Mouse (Mus musculus) heart, adult 2 months (tissue): ENCODE measurements around the gene Zfp784. TPM values are rescaled to one million over a fixed set of nuclear protein-coding genes. Genes with fewer than 3 reads are reported as not detected.
A peak's percentile ranks its signal among the peaks of the same experiment; 100 is the strongest.

ENCODE experiments used
- DNase-seq, 2 experiments: peaks; one replicate each; pipeline ENCODE4 v3.0.0; 2021
- H3K27ac ChIP-seq: fragments of 200-600 bp; 2 replicates; pipeline ENCODE4 v1.8.1; 2022
- H3K27me3 ChIP-seq: fragments of 200-500 bp; 2 replicates; pipeline ENCODE4 v1.6.1; 2012; ENCODE audit warnings: mild to moderate bottlenecking, low read length, inconsistent platforms, mixed read lengths; ENCODE audit not compliant: control insufficient read depth, insufficient read depth
- H3K36me3 ChIP-seq: fragments of 200-500 bp; 2 replicates; pipeline ENCODE4 v1.6.1; 2012; ENCODE audit warnings: low read length, inconsistent platforms; ENCODE audit not compliant: control insufficient read depth, insufficient read depth
- H3K4me1 ChIP-seq: fragments of 200-500 bp; 2 replicates; pipeline ENCODE4 v1.6.1; 2011; ENCODE audit warnings: low read length; ENCODE audit not compliant: control insufficient read depth, insufficient read depth
- H3K4me3 ChIP-seq: fragments of 200-600 bp; 2 replicates; pipeline ENCODE4 v1.8.1; 2022
- H3K79me2 ChIP-seq: fragments of 200-500 bp; replicated peaks from 2 replicates; pipeline ENCODE4 v1.6.1; 2012; ENCODE audit warnings: mild to moderate bottlenecking, inconsistent platforms, low read length, moderate library complexity, mixed read lengths; ENCODE audit not compliant: control insufficient read depth, insufficient read depth
- H3K9ac ChIP-seq: fragments of 200-500 bp; 2 replicates; pipeline ENCODE4 v1.6.1; 2012; ENCODE audit warnings: low read depth, mild to moderate bottlenecking, control low read depth, inconsistent platforms, low read length, mixed read lengths
- CTCF ChIP-seq: fragments of 200-600 bp; IDR thresholded peaks from 2 replicates; pipeline ENCODE4 v1.8.1; 2022; ENCODE audit warnings: antibody characterized with exemption, mild to moderate bottlenecking, moderate library complexity
- EP300 ChIP-seq: fragments of 200-500 bp; IDR thresholded peaks from 2 replicates; pipeline ENCODE4 v1.6.1; 2011; ENCODE audit warnings: low read depth, low read length, control low read depth; ENCODE audit not compliant: insufficient read depth
- POLR2A ChIP-seq: fragments of 200-500 bp; IDR thresholded peaks from 2 replicates; pipeline ENCODE4 v1.6.1; 2011; ENCODE audit warnings: mild to moderate bottlenecking, low read depth, low read length, control low read depth; ENCODE audit not compliant: insufficient read depth
- WGBS: fragments of 180-500 bp; shearing (Covaris S2); methylation state at CpG from one replicate; pipeline ENCODE4 v1.1.7; 2018; 5-methylcytosine and 5-hydroxymethylcytosine counted together
- intact Hi-C: fragments of 180-260 bp; cut with DNase I; formaldehyde crosslinking; loops from one replicate; pipeline ENCODE4 v1.15.1; 2025
- polyA plus RNA-seq: library from polyadenylated mRNA; depleted of rRNA; stranded (reverse); fragments of >200 nt; gene quantifications from 2 replicates; pipeline ENCODE4 v1.2.3, GENCODE M21; 2012
- total RNA-seq, 2 experiments: library from RNA; stranded (reverse); gene quantifications; 2 replicates each; pipeline ENCODE4 v1.2.3; 2021

The Zfp784 gene
- total and polyA plus RNA-seq, 3 experiments: 5.0 to 7.0 (median 5.6) TPM

GRCm38 (mm10) chr7:5017352-5017751 lies 20.9 kb downstream of the Zfp784 start:
- no peak overlapping the region for H3K27ac ChIP-seq
- 90% methylated on average over 16 of the region's 16 CpGs for WGBS
- intact Hi-C loops: loop anchor here (10.0 kb wide), 1 partner anchor 363 kb away; the partner anchor contains the start of gene Ppp6r1
- peaks cover 4% of the 10 kb centered on the region; the same call in 1 of the 2 replicates for H3K4me1 ChIP-seq
- no peak overlapping the region for H3K9ac ChIP-seq
- TF ChIP-seq CTCF (peak; percentile 37), EP300 (no peak), POLR2A (no peak)
- H3K36me3 ChIP-seq: no peaks in the 10 kb centered on the region
- H3K4me3 ChIP-seq: no peak overlapping the region
- DNase-seq: no peak
- no peaks in the 10 kb centered on the region for H3K79me2 ChIP-seq
- H3K27me3 ChIP-seq: no peaks in the 10 kb centered on the region

DNA sequence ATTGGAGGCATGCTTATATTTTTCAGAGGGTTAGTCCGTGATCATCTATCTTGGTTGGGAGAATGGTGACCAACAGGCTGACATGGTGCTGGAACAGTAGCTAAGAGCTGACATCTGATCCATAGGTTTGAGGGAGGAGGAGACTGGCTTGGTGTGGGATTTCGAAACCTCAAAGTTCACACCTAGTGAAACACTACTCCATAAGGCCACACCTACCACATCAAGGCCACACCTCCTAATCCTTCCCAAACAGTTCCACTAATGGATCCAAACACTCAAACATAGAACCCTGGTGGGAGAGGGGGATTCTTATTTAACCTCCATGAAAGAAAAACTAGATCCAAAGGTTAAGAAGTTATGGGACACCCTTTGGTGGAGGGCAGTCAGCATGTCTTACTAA lies 21.3 kb downstream of the Zfp784 start:
- TF ChIP-seq POLR2A (no peak), EP300 (no peak), CTCF (no peak)
- intact Hi-C loops: loop anchor here (10.0 kb wide), 1 partner anchor 362 kb away; the partner anchor contains the start of gene Ppp6r1
- Histone ChIP-seq H3K27ac (no peak overlapping the region), H3K4me3 (no peak overlapping the region), H3K9ac (no peak overlapping the region), H3K79me2 (no peaks in the 10 kb centered on the region), H3K36me3 (no peaks in the 10 kb centered on the region), H3K27me3 (no peaks in the 10 kb centered on the region), H3K4me1 (peaks cover 4% of the 10 kb centered on the region; the same call in 1 of the 2 replicates)
- DNase-seq: no peak
- WGBS: 100% methylated on average over 2 of the region's 2 CpGs

DNA sequence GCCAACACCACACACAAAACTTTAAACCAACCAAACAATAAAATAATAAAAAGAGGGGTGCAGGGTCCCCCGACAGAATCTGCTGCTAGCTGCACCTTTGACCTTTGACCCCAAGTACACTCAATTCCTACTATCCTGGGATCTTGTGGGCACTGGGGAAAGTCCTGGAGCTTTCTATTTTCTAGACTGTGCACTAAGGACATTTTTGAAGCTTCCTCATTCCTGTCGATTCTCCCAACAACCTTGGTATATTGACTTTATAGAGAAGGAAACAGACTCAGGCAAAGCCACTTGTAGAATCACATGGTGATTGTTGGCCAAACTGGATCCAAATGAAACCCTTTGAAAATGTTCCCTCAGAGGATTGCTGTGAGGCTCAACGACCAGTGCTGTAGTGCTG lies 22.2 kb downstream of the Zfp784 start:
- DNase-seq: no peak
- Histone ChIP-seq H3K79me2 (no peaks in the 10 kb centered on the region), H3K9ac (peak overlapping the region; percentile 94), H3K36me3 (no peaks in the 10 kb centered on the region), H3K4me3 (peak overlapping the region; percentile 87), H3K4me1 (peaks cover 3% of the 10 kb centered on the region; the same call in 1 of the 2 replicates), H3K27me3 (no peaks in the 10 kb centered on the region), H3K27ac (peak overlapping the region; percentile 97)
- TF ChIP-seq EP300 (no peak), POLR2A (no peak), CTCF (no peak)
- intact Hi-C loops: loop anchor here (10.0 kb wide), 1 partner anchor 361 kb away; the partner anchor contains the start of gene Ppp6r1
- 58% methylated on average over 3 of the region's 3 CpGs for WGBS

- TF ChIP-seq EP300 (no peak), POLR2A (peak; percentile 54)
- Histone ChIP-seq H3K27me3 (no peaks in the 10 kb centered on the region), H3K9ac (peak within 1 kb of the TSS; percentile 96), H3K4me1 (peaks cover 3% of the 10 kb centered on the region; the same call in 1 of the 2 replicates), H3K4me3 (peak within 1 kb of the TSS; percentile 87), H3K27ac (peak within 1 kb of the TSS; percentile 97), H3K79me2 (no peaks in the 10 kb centered on the region), H3K36me3 (no peaks in the 10 kb centered on the region)
- intact Hi-C loops: loop anchor here (1.0 to 10.0 kb wide), 3 partner anchors 47 to 361 kb away; partner anchors contain the start of genes Ppp6r1, U2af2 and Ube2s
- DNase-seq: peak; percentile 94 to 96
- WGBS: under 1% methylated on average over 72 of the region's 76 CpGs
Measured at GRCm38 (mm10) chr7:5015118-5016001, 22.9 kb downstream of the Zfp784 start, which contains the start of gene Gm44973. Gene Gm44973, plus strand, starts transcription at chr7:5015496.

DNA sequence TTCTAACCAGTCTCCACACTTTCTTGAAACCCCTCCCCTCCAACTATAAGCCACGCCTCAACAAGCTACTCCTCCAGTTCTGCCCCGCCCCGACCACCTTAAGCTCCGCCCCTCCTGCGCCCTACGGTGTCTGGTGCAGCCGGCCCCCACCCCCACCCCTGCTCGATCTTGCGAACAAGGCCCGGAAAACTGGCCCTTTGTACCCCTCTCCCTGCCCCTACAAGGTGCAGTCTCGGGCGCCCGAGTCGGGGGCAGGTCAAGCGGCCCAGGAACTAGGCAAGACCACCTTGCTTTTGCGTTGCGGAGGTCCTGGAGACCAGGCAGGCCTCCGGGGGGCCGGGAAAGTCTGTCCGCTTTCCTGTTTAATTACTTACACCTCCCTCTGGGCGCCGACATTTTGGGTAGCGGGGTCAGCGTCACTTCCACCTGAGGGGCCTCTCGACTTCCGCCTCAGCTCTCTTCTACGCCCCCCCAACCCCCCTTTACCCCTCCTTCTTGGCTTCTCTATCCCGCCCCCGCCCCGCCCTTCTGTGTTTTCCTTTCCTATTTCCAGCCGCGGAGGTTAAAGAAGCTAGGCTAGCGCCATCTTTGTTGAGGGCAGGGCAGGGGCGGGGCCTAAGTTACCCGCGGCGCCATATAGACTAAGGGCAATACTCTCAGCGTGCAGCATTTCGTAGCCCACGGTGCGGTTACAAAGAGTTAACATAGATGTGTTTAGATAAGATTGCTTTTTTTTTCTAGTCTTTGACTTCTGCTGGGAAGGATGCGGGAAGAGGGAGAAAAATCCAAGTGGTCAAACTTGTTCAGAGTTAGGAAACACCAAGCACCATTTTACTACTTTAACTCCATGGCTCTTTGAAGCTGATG lies 23.8 kb downstream of the Zfp784 start, which contains the start of the genes Zfp524 and Fiz1:
Gene Zfp524, plus strand, starts transcription at position 165 of the 867 bp plus-strand sequence.
Gene Fiz1, minus strand, starts transcription at position 447 of the 867 bp plus-strand sequence.
- intact Hi-C loops: loop anchor here (1.0 to 10.0 kb wide), 4 partner anchors 48 to 360 kb away; partner anchors contain the start of genes Ppp6r1, U2af2 and Ube2s
- H3K36me3 ChIP-seq: no peaks in the 10 kb centered on the region
- DNase-seq: peak; percentile 96 to 99
- no peaks in the 10 kb centered on the region for H3K27me3 ChIP-seq
- H3K4me3 ChIP-seq: peak within 1 kb of the TSS; percentile 87
- TF ChIP-seq EP300 (no peak), POLR2A (0 out of 2 replicates have a peak, but pooled peaks have one; percentile 28)
- no peaks in the 10 kb centered on the region for H3K79me2 ChIP-seq
- under 1% methylated on average over 42 of the region's 42 CpGs for WGBS
- peak within 1 kb of the TSS; percentile 97 for H3K27ac ChIP-seq
- peak within 1 kb of the TSS; percentile 96 for H3K9ac ChIP-seq
- H3K4me1 ChIP-seq: peaks cover 2% of the 10 kb centered on the region; the same call in 1 of the 2 replicates
